Mouse (Mus musculus) heart, adult 2 months (tissue): ENCODE results near the gene Phyh. TPM values are rescaled to one million over a fixed set of nuclear protein-coding genes. Genes with fewer than 3 reads are reported as not detected.

Experiments used
- DNase-seq, 2 experiments: peaks; one replicate each; pipeline ENCODE4 v3.0.0; 2021
- H3K27ac ChIP-seq: fragments of 200-600 bp; 2 replicates; pipeline ENCODE4 v1.8.1; 2022
- H3K27me3 ChIP-seq: fragments of 200-500 bp; 2 replicates; pipeline ENCODE4 v1.6.1; 2012; ENCODE audit warnings: mild to moderate bottlenecking, low read length, inconsistent platforms, mixed read lengths; ENCODE audit not compliant: control insufficient read depth, insufficient read depth
- H3K36me3 ChIP-seq: fragments of 200-500 bp; 2 replicates; pipeline ENCODE4 v1.6.1; 2012; ENCODE audit warnings: low read length, inconsistent platforms; ENCODE audit not compliant: control insufficient read depth, insufficient read depth
- H3K4me1 ChIP-seq: fragments of 200-500 bp; 2 replicates; pipeline ENCODE4 v1.6.1; 2011; ENCODE audit warnings: low read length; ENCODE audit not compliant: control insufficient read depth, insufficient read depth
- H3K4me3 ChIP-seq: fragments of 200-600 bp; 2 replicates; pipeline ENCODE4 v1.8.1; 2022
- H3K79me2 ChIP-seq: fragments of 200-500 bp; replicated peaks from 2 replicates; pipeline ENCODE4 v1.6.1; 2012; ENCODE audit warnings: mild to moderate bottlenecking, inconsistent platforms, low read length, moderate library complexity, mixed read lengths; ENCODE audit not compliant: control insufficient read depth, insufficient read depth
- H3K9ac ChIP-seq: fragments of 200-500 bp; 2 replicates; pipeline ENCODE4 v1.6.1; 2012; ENCODE audit warnings: low read depth, mild to moderate bottlenecking, control low read depth, inconsistent platforms, low read length, mixed read lengths
- CTCF ChIP-seq: fragments of 200-600 bp; IDR thresholded peaks from 2 replicates; pipeline ENCODE4 v1.8.1; 2022; ENCODE audit warnings: antibody characterized with exemption, mild to moderate bottlenecking, moderate library complexity
- EP300 ChIP-seq: fragments of 200-500 bp; IDR thresholded peaks from 2 replicates; pipeline ENCODE4 v1.6.1; 2011; ENCODE audit warnings: low read depth, low read length, control low read depth; ENCODE audit not compliant: insufficient read depth
- POLR2A ChIP-seq: fragments of 200-500 bp; IDR thresholded peaks from 2 replicates; pipeline ENCODE4 v1.6.1; 2011; ENCODE audit warnings: mild to moderate bottlenecking, low read depth, low read length, control low read depth; ENCODE audit not compliant: insufficient read depth
- WGBS: fragments of 180-500 bp; shearing (Covaris S2); methylation state at CpG from one replicate; pipeline ENCODE4 v1.1.7; 2018; 5-methylcytosine and 5-hydroxymethylcytosine counted together
- intact Hi-C: fragments of 180-260 bp; cut with DNase I; formaldehyde crosslinking; loops from one replicate; pipeline ENCODE4 v1.15.1; 2025
- polyA plus RNA-seq: library from polyadenylated mRNA; depleted of rRNA; stranded (reverse); fragments of >200 nt; gene quantifications from 2 replicates; pipeline ENCODE4 v1.2.3, GENCODE M21; 2012
- total RNA-seq, 2 experiments: library from RNA; stranded (reverse); gene quantifications; 2 replicates each; pipeline ENCODE4 v1.2.3; 2021

Phyh gene
- total and polyA plus RNA-seq, 3 experiments: 620 to 904 (median 743) TPM

- H3K27me3 ChIP-seq: no peaks in the 10 kb centered on the region
- no peak for TF ChIP-seq POLR2A
- TF ChIP-seq CTCF: peak; percentile 16; the same call in 1 of the 2 replicates
- no peak overlapping the region for H3K4me3 ChIP-seq
- peaks cover 4% of the 10 kb centered on the region; the same call in 1 of the 2 replicates for H3K36me3 ChIP-seq
- intact Hi-C loops: no loop called here
- no peak overlapping the region for H3K9ac ChIP-seq
- no peak overlapping the region for H3K27ac ChIP-seq
- no peaks in the 10 kb centered on the region for H3K4me1 ChIP-seq
- 95% methylated on average over 4 of the region's 4 CpGs for WGBS
- H3K79me2 ChIP-seq: no peaks in the 10 kb centered on the region; the same call in 1 of the 2 replicates
- DNase-seq: no peak
These were observed 21.8 kb upstream of the Phyh start for GRCm38 (mm10) chr2:4896970-4897369.

- Histone ChIP-seq H3K4me3 (no peak overlapping the region), H3K36me3 (no peaks in the 10 kb centered on the region; the same call in 1 of the 2 replicates), H3K9ac (no peak overlapping the region), H3K79me2 (no peaks in the 10 kb centered on the region; the same call in none of the 2 replicates), H3K4me1 (no peaks in the 10 kb centered on the region), H3K27me3 (no peaks in the 10 kb centered on the region), H3K27ac (no peak overlapping the region)
- TF ChIP-seq EP300 (no peak), CTCF (no peak), POLR2A (no peak)
- intact Hi-C loops: no loop called here
- DNase-seq: no peak
- 90% methylated on average over 6 of the region's 6 CpGs for WGBS
These were observed 18.2 kb upstream of the Phyh start for GRCm38 (mm10) chr2:4900624-4901023.

- 84% methylated on average over 5 of the region's 5 CpGs for WGBS
- no peaks in the 10 kb centered on the region; the same call in 1 of the 2 replicates for H3K79me2 ChIP-seq
- no peaks in the 10 kb centered on the region; the same call in none of the 2 replicates for H3K36me3 ChIP-seq
- H3K9ac ChIP-seq: no peak overlapping the region
- H3K27ac ChIP-seq: no peak overlapping the region
- no peaks in the 10 kb centered on the region for H3K4me1 ChIP-seq
- H3K4me3 ChIP-seq: no peak overlapping the region
- TF ChIP-seq EP300: no peak
- no peak for TF ChIP-seq CTCF
- no peak for TF ChIP-seq POLR2A
- intact Hi-C loops: no loop called here
- H3K27me3 ChIP-seq: no peaks in the 10 kb centered on the region
- no peak for DNase-seq
These were observed 16.5 kb upstream of the Phyh start for GRCm38 (mm10) chr2:4902346-4902745.

GRCm38 (mm10) chr2:4907120-4907519 lies 11.7 kb upstream of the Phyh start:
- Histone ChIP-seq H3K9ac (no peak overlapping the region), H3K4me3 (no peak overlapping the region), H3K4me1 (no peaks in the 10 kb centered on the region), H3K36me3 (no peaks in the 10 kb centered on the region; the same call in 1 of the 2 replicates), H3K27me3 (no peaks in the 10 kb centered on the region), H3K27ac (no peak overlapping the region), H3K79me2 (no peaks in the 10 kb centered on the region; the same call in 1 of the 2 replicates)
- DNase-seq: no peak
- TF ChIP-seq CTCF (no peak), EP300 (no peak), POLR2A (no peak)
- whole genome bisulfite sequencing: 85% methylated on average over 6 of the region's 6 CpGs
- intact Hi-C loops: no loop called here

- Histone ChIP-seq H3K27ac (no peak overlapping the region), H3K4me1 (no peaks in the 10 kb centered on the region), H3K4me3 (no peak overlapping the region), H3K27me3 (no peaks in the 10 kb centered on the region), H3K36me3 (no peaks in the 10 kb centered on the region; the same call in 1 of the 2 replicates), H3K79me2 (no peaks in the 10 kb centered on the region), H3K9ac (no peak overlapping the region)
- WGBS: 71% methylated on average over 7 of the region's 7 CpGs
- DNase-seq: no peak
- TF ChIP-seq CTCF (no peak), EP300 (no peak), POLR2A (no peak)
- intact Hi-C loops: no loop called here
These were observed 10.9 kb upstream of the Phyh start for GRCm38 (mm10) chr2:4907916-4908315.

- no peak for TF ChIP-seq CTCF
- no peak for TF ChIP-seq EP300
- no peak for TF ChIP-seq POLR2A
- no peaks in the 10 kb centered on the region for H3K27me3 ChIP-seq
- no peak for DNase-seq
- H3K36me3 ChIP-seq: no peaks in the 10 kb centered on the region; the same call in 1 of the 2 replicates
- H3K9ac ChIP-seq: no peak overlapping the region
- H3K4me1 ChIP-seq: no peaks in the 10 kb centered on the region
- intact Hi-C loops: no loop called here
- H3K79me2 ChIP-seq: no peaks in the 10 kb centered on the region
- H3K4me3 ChIP-seq: no peak overlapping the region
- H3K27ac ChIP-seq: no peak overlapping the region
- 90% methylated on average over 3 of the region's 3 CpGs for WGBS
These were observed 10.0 kb upstream of the Phyh start for GRCm38 (mm10) chr2:4908771-4909315.
